Mouse (Mus musculus) forebrain, postnatal 0 days (tissue): ENCODE measurements around the gene Sumo2. TPM values are rescaled to one million over a fixed set of nuclear protein-coding genes. Genes with fewer than 3 reads are reported as not detected.
"Not testable (repeated sequence)": the region's sequence is repeated elsewhere in the genome, so short reads cannot be mapped to it uniquely, and the experiment has no call there.

ENCODE experiments used
- ATAC-seq: fragments of 200-750 bp; cut with Nextera tagmentation; 2 replicates; pipeline ENCODE4 v1.8.0; 2017; ENCODE audit warnings: mild to moderate bottlenecking, moderate library complexity
- DNase-seq: peaks from one replicate; pipeline ENCODE4 v3.0.0-alpha.2; 2015
- H3K27ac ChIP-seq: fragments of 300-500 bp; sonication (generic); 2 replicates; pipeline ENCODE4 v1.5.1; 2014; ENCODE audit warnings: low read depth, mild to moderate bottlenecking, antibody characterized with exemption, low read length, moderate library complexity, mixed read lengths
- H3K27me3 ChIP-seq: fragments of 300-500 bp; sonication (generic); 2 replicates; pipeline ENCODE4 v1.6.1; 2014; ENCODE audit warnings: mild to moderate bottlenecking, low read length, mixed read lengths; ENCODE audit not compliant: insufficient read depth
- H3K36me3 ChIP-seq: fragments of 300-500 bp; sonication (generic); 2 replicates; pipeline ENCODE4 v1.6.1; 2014; ENCODE audit warnings: mild to moderate bottlenecking, moderate library complexity; ENCODE audit not compliant: insufficient read depth
- H3K4me1 ChIP-seq: fragments of 300-500 bp; sonication (generic); 2 replicates; pipeline ENCODE4 v1.6.1; 2014; ENCODE audit warnings: antibody characterized with exemption; ENCODE audit not compliant: insufficient read depth
- H3K4me2 ChIP-seq: fragments of 300-500 bp; sonication (generic); 2 replicates; pipeline ENCODE4 v1.6.1; 2014; ENCODE audit warnings: low read depth, mild to moderate bottlenecking, moderate library complexity
- H3K4me3 ChIP-seq: fragments of 300-500 bp; sonication (generic); 2 replicates; pipeline ENCODE4 v1.5.1; 2014; ENCODE audit warnings: low read depth, low read length, mixed read lengths
- H3K9ac ChIP-seq: fragments of 300-500 bp; sonication (generic); 2 replicates; pipeline ENCODE4 v1.6.1; 2014; ENCODE audit warnings: mild to moderate bottlenecking
- H3K9me3 ChIP-seq: fragments of 300-500 bp; sonication (generic); 2 replicates; pipeline ENCODE4 v1.6.1; 2016; ENCODE audit warnings: low read length
- CTCF ChIP-seq: sonication (generic); IDR thresholded peaks from 2 replicates; pipeline ENCODE4 v1.5.1; 2016; ENCODE audit warnings: antibody characterized with exemption, control low read depth, low read depth
- WGBS: fragments of 180-500 bp; shearing (Covaris S2); extraction: QIAGEN DNeasy Blood & Tissue Kit; methylation state at CpG from one replicate; pipeline ENCODE4 v1.1.7; 2014; 5-methylcytosine and 5-hydroxymethylcytosine counted together
- polyA plus RNA-seq: library from polyadenylated mRNA; unstranded; fragments of >200 nt; fragmentation: Nextera tagmentation; extraction: Ambion mirVana; gene quantifications from 2 replicates; pipeline ENCODE4 v1.2.1, GENCODE M21; 2015
- total RNA-seq: library from RNA; depleted of rRNA; stranded (reverse); fragments of >200 nt; gene quantifications from 2 replicates; pipeline ENCODE4 v1.2.3, GENCODE M21; 2014

The Sumo2 gene
- total and polyA plus RNA-seq, 2 experiments from 2014 or later: 795 to 1,185 TPM

GRCm38 (mm10) chr11:115502636-115503035, 33.4 kb downstream of the Sumo2 start:
- no peaks in the 10 kb centered on the region for H3K9me3 ChIP-seq
- no peak for ATAC-seq

DNA sequence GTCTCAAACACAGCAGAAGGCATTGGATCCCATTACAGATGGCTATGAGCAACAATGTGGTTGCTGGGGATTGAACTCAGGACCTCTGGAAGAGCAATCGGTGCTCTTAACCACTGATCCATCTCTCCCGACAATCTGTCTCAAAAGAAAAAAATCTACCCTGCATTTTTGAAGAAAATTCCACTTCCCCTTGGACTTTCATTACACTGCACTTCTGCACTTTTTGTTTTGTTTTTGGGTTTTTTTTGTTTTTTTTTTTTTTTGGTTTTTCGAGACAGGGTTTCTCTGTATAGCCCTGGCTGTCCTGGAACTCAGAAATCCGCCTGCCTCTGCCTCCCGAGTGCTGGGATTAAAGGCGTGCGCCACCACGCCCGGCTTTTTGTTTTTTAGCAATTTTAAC, 39.5 kb downstream of the Sumo2 start:
- H3K9ac ChIP-seq, H3K9me3 ChIP-seq, H3K4me3 ChIP-seq, H3K4me1 ChIP-seq, H3K4me2 ChIP-seq, ATAC-seq, DNase-seq, H3K27me3 ChIP-seq, H3K27ac ChIP-seq: not testable (repeated sequence)
- H3K36me3 ChIP-seq: peaks cover 47% of the 10 kb centered on the region
- 85% methylated on average over 9 of the region's 9 CpGs for WGBS

More at GRCm38 (mm10) chr11:115502636-115503035, 33.4 kb downstream of the Sumo2 start:
- WGBS: 93% methylated on average over 6 of the region's 6 CpGs
- Histone ChIP-seq H3K9ac (no peak overlapping the region), H3K4me3 (no peak overlapping the region), H3K36me3 (peaks cover 52% of the 10 kb centered on the region), H3K4me1 (peaks cover 5% of the 10 kb centered on the region; the same call in 1 of the 2 replicates), H3K27me3 (no peaks in the 10 kb centered on the region), H3K27ac (no peak overlapping the region), H3K4me2 (no peak overlapping the region)
- no peak for TF ChIP-seq CTCF
- DNase-seq: no peak

DNA sequence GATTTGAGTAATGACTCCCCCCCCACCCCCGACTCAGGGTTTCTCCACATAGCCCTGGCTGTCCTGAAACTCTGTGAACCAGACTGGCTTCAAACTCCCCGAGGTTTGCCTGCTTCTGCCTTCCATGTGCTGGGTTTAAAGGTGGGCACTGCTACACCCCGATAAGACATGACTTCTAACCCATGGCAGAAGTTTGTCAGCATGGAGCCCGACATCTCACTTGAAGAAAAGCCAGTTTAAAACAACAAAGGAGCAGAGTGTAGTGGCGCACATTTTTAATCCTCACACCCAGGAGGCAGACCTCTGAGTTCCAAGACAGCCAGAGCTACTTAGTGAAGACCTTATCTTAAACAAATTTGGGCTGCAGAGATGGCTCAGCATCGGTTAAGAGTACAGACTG, 43.7 kb downstream of the Sumo2 start:
- DNase-seq (no peak), ATAC-seq (no peak)
- Histone ChIP-seq H3K27me3 (no peaks in the 10 kb centered on the region), H3K9me3 (no peaks in the 10 kb centered on the region), H3K4me3 (peak overlapping the region; percentile 71; the same call in 1 of the 2 replicates), H3K4me1 (no peaks in the 10 kb centered on the region), H3K4me2 (peak overlapping the region; percentile 69), H3K36me3 (peaks cover 26% of the 10 kb centered on the region), H3K9ac (no peak overlapping the region), H3K27ac (no peak overlapping the region)
- WGBS: 33% methylated on average over 6 of the region's 6 CpGs
- TF ChIP-seq CTCF: no peak

GRCm38 (mm10) chr11:115491356-115492083, 44.6 kb downstream of the Sumo2 start, which contains the start of gene Nt5c:
Gene Nt5c (minus strand): TSS chr11:115491862.
- H3K4me2 ChIP-seq: peak within 1 kb of the TSS; percentile 69
- no peaks in the 10 kb centered on the region for H3K9me3 ChIP-seq
- DNase-seq (peak; percentile 89), ATAC-seq (peak; percentile 95)
- peak within 1 kb of the TSS; percentile 89 for H3K27ac ChIP-seq
- peak; percentile 88 for TF ChIP-seq CTCF
- 4% methylated on average over 43 of the region's 43 CpGs for WGBS
- no peaks in the 10 kb centered on the region for H3K4me1 ChIP-seq
- peak within 1 kb of the TSS; percentile 71 for H3K4me3 ChIP-seq
- H3K36me3 ChIP-seq: peaks cover 19% of the 10 kb centered on the region
- peak within 1 kb of the TSS; percentile 76 for H3K9ac ChIP-seq
- H3K27me3 ChIP-seq: no peaks in the 10 kb centered on the region

DNA sequence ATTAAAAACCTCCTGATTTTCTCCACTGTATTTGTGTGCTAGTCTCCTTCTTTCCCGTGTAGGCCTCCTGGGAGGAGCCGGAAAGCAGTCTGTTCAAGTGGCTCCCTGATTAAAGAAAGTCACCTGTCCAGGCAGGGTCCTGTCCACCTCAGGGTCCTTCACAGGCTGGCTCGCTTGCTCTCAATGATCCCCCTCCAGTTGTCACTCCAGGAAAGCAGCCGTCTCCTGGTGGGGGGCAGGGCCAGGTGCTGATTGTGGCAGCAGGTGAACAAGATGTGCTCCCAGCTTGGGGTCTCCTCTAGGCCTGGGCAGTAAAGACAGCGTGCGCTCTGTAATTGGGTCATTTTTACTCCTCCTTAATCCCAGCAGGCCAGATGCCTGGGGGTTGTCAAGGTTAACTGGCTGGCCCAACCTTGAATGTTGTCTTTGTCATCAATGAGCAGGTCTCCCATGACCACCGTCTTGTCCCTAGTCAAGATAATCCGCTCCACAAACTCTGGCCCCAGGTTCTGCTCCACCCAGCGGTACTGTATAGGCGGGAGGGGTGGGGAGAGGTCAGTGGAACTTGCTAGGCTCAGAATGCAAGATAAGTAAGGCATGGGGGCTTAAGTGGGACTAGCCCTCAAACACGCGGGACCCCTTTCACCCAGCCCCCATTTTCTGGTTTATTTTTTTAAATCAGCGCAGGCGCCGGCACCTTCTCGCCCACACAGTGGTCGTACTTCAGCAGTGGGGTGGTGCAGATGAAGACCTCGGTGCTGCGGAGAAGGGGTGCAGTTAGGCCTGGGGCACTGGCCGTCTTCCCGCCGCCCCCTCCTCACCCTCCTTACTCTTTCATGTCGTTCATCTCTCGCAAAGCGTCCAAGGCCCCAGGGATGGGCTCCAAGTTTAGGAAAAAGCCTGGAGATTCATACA, 45.4 kb downstream of the Sumo2 start:
- no peak for DNase-seq
- Histone ChIP-seq H3K27ac (peak overlapping the region; percentile 15; the same call in 1 of the 2 replicates), H3K9me3 (no peaks in the 10 kb centered on the region), H3K27me3 (no peaks in the 10 kb centered on the region), H3K4me3 (peak overlapping the region; percentile 71), H3K4me1 (no peaks in the 10 kb centered on the region), H3K9ac (peak overlapping the region; percentile 76), H3K4me2 (peak overlapping the region; percentile 69), H3K36me3 (peaks cover 19% of the 10 kb centered on the region)
- WGBS: 21% methylated on average over 25 of the region's 25 CpGs
- TF ChIP-seq CTCF: no peak
- ATAC-seq: peak; percentile 3; the same call in 1 of the 2 replicates

- Histone ChIP-seq H3K4me3 (no peak overlapping the region), H3K4me2 (no peak overlapping the region), H3K36me3 (peaks cover 19% of the 10 kb centered on the region), H3K9me3 (no peaks in the 10 kb centered on the region), H3K9ac (no peak overlapping the region), H3K27me3 (no peaks in the 10 kb centered on the region), H3K4me1 (no peaks in the 10 kb centered on the region), H3K27ac (no peak overlapping the region)
- TF ChIP-seq CTCF: no peak
- 89% methylated on average over 19 of the region's 19 CpGs for WGBS
- ATAC-seq: no peak
- DNase-seq: no peak
Measured at GRCm38 (mm10) chr11:115488551-115489104, 47.4 kb downstream of the Sumo2 start.
